Mouse (Mus musculus) heart, embryonic 12.5 days (tissue): ENCODE data around the gene Wnt3a. TPM values are rescaled to one million over a fixed set of nuclear protein-coding genes. Genes with fewer than 3 reads are reported as not detected.

Experiments used
- ATAC-seq: fragments of 200-750 bp; cut with Nextera tagmentation; 2 replicates; pipeline ENCODE4 v1.8.0; 2017; ENCODE audit warnings: moderate TSS enrichment, moderate library complexity; ENCODE audit not compliant: insufficient number of reproducible peaks, low FRiP score
- H3K27ac ChIP-seq: fragments of 300-500 bp; sonication (generic); 2 replicates; pipeline ENCODE4 v1.5.1; 2016; ENCODE audit warnings: mild to moderate bottlenecking, moderate library complexity; ENCODE audit not compliant: poor library complexity, severe bottlenecking
- H3K27me3 ChIP-seq: fragments of 300-500 bp; sonication (generic); replicated peaks from 2 replicates; pipeline ENCODE4 v1.6.1; 2016; ENCODE audit warnings: mild to moderate bottlenecking, moderate library complexity
- H3K36me3 ChIP-seq: fragments of 300-500 bp; sonication (generic); 2 replicates; pipeline ENCODE4 v1.6.1; 2016; ENCODE audit warnings: mild to moderate bottlenecking, moderate library complexity
- H3K4me1 ChIP-seq: fragments of 300-500 bp; sonication (generic); replicated peaks from 2 replicates; pipeline ENCODE4 v1.6.1; 2016; ENCODE audit warnings: mild to moderate bottlenecking
- H3K4me2 ChIP-seq: fragments of 300-500 bp; sonication (generic); 2 replicates; pipeline ENCODE4 v1.6.1; 2016; ENCODE audit warnings: mild to moderate bottlenecking, moderate library complexity
- H3K4me3 ChIP-seq: fragments of 300-500 bp; sonication (generic); 2 replicates; pipeline ENCODE4 v1.5.1; 2016; ENCODE audit warnings: mild to moderate bottlenecking
- H3K9ac ChIP-seq: fragments of 300-500 bp; sonication (generic); 2 replicates; pipeline ENCODE4 v1.6.1; 2016; ENCODE audit warnings: mild to moderate bottlenecking, moderate library complexity
- H3K9me3 ChIP-seq: fragments of 300-500 bp; sonication (generic); replicated peaks from 2 replicates; pipeline ENCODE4 v1.6.1; 2016; ENCODE audit warnings: mild to moderate bottlenecking, moderate library complexity
- WGBS: fragments of 180-500 bp; shearing (Covaris S2); methylation state at CpG from one replicate; pipeline ENCODE4 v1.1.7; 2016; 5-methylcytosine and 5-hydroxymethylcytosine counted together
- polyA plus RNA-seq: library from polyadenylated mRNA; unstranded; fragments of >200 nt; fragmentation: Nextera tagmentation; extraction: Ambion mirVana; gene quantifications from 2 replicates; pipeline ENCODE4 v1.2.1, GENCODE M21; 2016

The Wnt3a gene
- polyA plus RNA-seq, 1 experiment from 2014 or later = 0.08 TPM

GRCm38 (mm10) chr11:59289706-59290105 is 846 bp downstream of the Wnt3a start:
- no peak for ATAC-seq
- Histone ChIP-seq H3K4me2 (no peak overlapping the region), H3K27me3 (peaks cover 98% of the 10 kb centered on the region), H3K9me3 (no peaks in the 10 kb centered on the region), H3K4me3 (no peak overlapping the region; the same call in 1 of the 2 replicates), H3K36me3 (no peaks in the 10 kb centered on the region), H3K27ac (no peak overlapping the region), H3K4me1 (peaks cover 7% of the 10 kb centered on the region), H3K9ac (no peak overlapping the region)
- WGBS = 1% methylated on average over 25 of the region's 25 CpGs

GRCm38 (mm10) chr11:59284146-59284545 is 6.4 kb downstream of the Wnt3a start:
- Histone ChIP-seq H3K4me1 (no peaks in the 10 kb centered on the region), H3K4me2 (no peak overlapping the region), H3K9me3 (no peaks in the 10 kb centered on the region)

GRCm38 (mm10) chr11:59282933-59283332 is 7.6 kb downstream of the Wnt3a start:
- peaks cover 96% of the 10 kb centered on the region for H3K27me3 ChIP-seq
- H3K4me1 ChIP-seq = no peaks in the 10 kb centered on the region
- H3K4me2 ChIP-seq = no peak overlapping the region
- WGBS = 60% methylated on average over 10 of the region's 10 CpGs
- H3K9ac ChIP-seq = no peak overlapping the region
- H3K36me3 ChIP-seq = no peaks in the 10 kb centered on the region
- ATAC-seq = 0 out of 2 replicates have a peak, but pooled peaks have one; percentile 6
- H3K9me3 ChIP-seq = no peaks in the 10 kb centered on the region
- H3K4me3 ChIP-seq = no peak overlapping the region
- no peak overlapping the region for H3K27ac ChIP-seq

More at GRCm38 (mm10) chr11:59284146-59284545, 6.4 kb downstream of the Wnt3a start:
- H3K27me3 ChIP-seq = peaks cover 100% of the 10 kb centered on the region
- no peak overlapping the region for H3K4me3 ChIP-seq
- no peak overlapping the region for H3K27ac ChIP-seq
- no peaks in the 10 kb centered on the region for H3K36me3 ChIP-seq
- no peak overlapping the region for H3K9ac ChIP-seq
- no peak for ATAC-seq
- 15% methylated on average over 14 of the region's 14 CpGs for whole genome bisulfite sequencing

- ATAC-seq = no peak
- H3K9ac ChIP-seq = no peak overlapping the region
- H3K36me3 ChIP-seq = no peaks in the 10 kb centered on the region
- peaks cover 92% of the 10 kb centered on the region for H3K27me3 ChIP-seq
- WGBS = 51% methylated on average over 5 of the region's 5 CpGs
- no peak overlapping the region for H3K27ac ChIP-seq
- no peaks in the 10 kb centered on the region for H3K4me1 ChIP-seq
- no peak overlapping the region for H3K4me2 ChIP-seq
- no peak overlapping the region for H3K4me3 ChIP-seq
- H3K9me3 ChIP-seq = no peaks in the 10 kb centered on the region
Measured at GRCm38 (mm10) chr11:59282111-59282510, 8.4 kb downstream of the Wnt3a start.

GRCm38 (mm10) chr11:59278047-59278446 is 12.5 kb downstream of the Wnt3a start:
- Histone ChIP-seq H3K27me3 (peaks cover 87% of the 10 kb centered on the region), H3K27ac (no peak overlapping the region), H3K9ac (no peak overlapping the region), H3K9me3 (no peaks in the 10 kb centered on the region), H3K4me3 (no peak overlapping the region), H3K4me2 (no peak overlapping the region), H3K36me3 (no peaks in the 10 kb centered on the region), H3K4me1 (no peaks in the 10 kb centered on the region)
- 66% methylated on average over 4 of the region's 4 CpGs for WGBS
- no peak for ATAC-seq

- no peak for ATAC-seq
- Histone ChIP-seq H3K27ac (no peak overlapping the region), H3K27me3 (peaks cover 86% of the 10 kb centered on the region), H3K9ac (no peak overlapping the region), H3K36me3 (no peaks in the 10 kb centered on the region), H3K4me3 (no peak overlapping the region), H3K4me2 (no peak overlapping the region), H3K4me1 (no peaks in the 10 kb centered on the region), H3K9me3 (no peaks in the 10 kb centered on the region)
- WGBS = 21% methylated on average over 2 of the region's 2 CpGs
Measured at GRCm38 (mm10) chr11:59276877-59277276, 13.7 kb downstream of the Wnt3a start.

GRCm38 (mm10) chr11:59274184-59274583 is 16.4 kb downstream of the Wnt3a start:
- 59% methylated on average over 3 of the region's 3 CpGs for WGBS
- no peak overlapping the region for H3K27ac ChIP-seq
- no peak overlapping the region for H3K4me2 ChIP-seq
- no peak overlapping the region for H3K4me3 ChIP-seq
- H3K9me3 ChIP-seq = no peaks in the 10 kb centered on the region
- no peaks in the 10 kb centered on the region for H3K36me3 ChIP-seq
- H3K4me1 ChIP-seq = no peaks in the 10 kb centered on the region
- peaks cover 59% of the 10 kb centered on the region for H3K27me3 ChIP-seq
- no peak for ATAC-seq
- no peak overlapping the region for H3K9ac ChIP-seq

GRCm38 (mm10) chr11:59266727-59267126 is 23.8 kb downstream of the Wnt3a start:
- Histone ChIP-seq H3K36me3 (no peaks in the 10 kb centered on the region), H3K4me2 (no peak overlapping the region), H3K27me3 (peaks cover 59% of the 10 kb centered on the region), H3K9me3 (peaks cover 4% of the 10 kb centered on the region; the same call in 1 of the 2 replicates), H3K4me1 (no peaks in the 10 kb centered on the region), H3K9ac (no peak overlapping the region), H3K27ac (no peak overlapping the region), H3K4me3 (no peak overlapping the region)
- ATAC-seq = no peak
- WGBS = 23% methylated on average over 6 of the region's 6 CpGs

- H3K9me3 ChIP-seq = peaks cover 4% of the 10 kb centered on the region; the same call in 1 of the 2 replicates
- H3K4me1 ChIP-seq = no peaks in the 10 kb centered on the region
- 59% methylated on average over 8 of the region's 8 CpGs for WGBS
- H3K27ac ChIP-seq = no peak overlapping the region
- no peak overlapping the region for H3K9ac ChIP-seq
- H3K4me3 ChIP-seq = no peak overlapping the region
- H3K4me2 ChIP-seq = no peak overlapping the region
- no peak for ATAC-seq
- peaks cover 62% of the 10 kb centered on the region for H3K27me3 ChIP-seq
- H3K36me3 ChIP-seq = no peaks in the 10 kb centered on the region
Measured at GRCm38 (mm10) chr11:59265154-59265813, 25.3 kb downstream of the Wnt3a start.

- Histone ChIP-seq H3K4me3 (peak overlapping the region; percentile 57), H3K4me1 (no peaks in the 10 kb centered on the region), H3K9me3 (peaks cover 4% of the 10 kb centered on the region; the same call in 1 of the 2 replicates), H3K36me3 (no peaks in the 10 kb centered on the region), H3K4me2 (peak overlapping the region; percentile 94), H3K27me3 (peaks cover 68% of the 10 kb centered on the region), H3K9ac (peak overlapping the region; percentile 68), H3K27ac (no peak overlapping the region)
- no peak for ATAC-seq
- WGBS = 6% methylated on average over 8 of the region's 8 CpGs
Measured at GRCm38 (mm10) chr11:59264593-59264992, 26.0 kb downstream of the Wnt3a start.

- Histone ChIP-seq H3K36me3 (no peaks in the 10 kb centered on the region), H3K4me1 (no peaks in the 10 kb centered on the region), H3K27ac (no peak overlapping the region), H3K27me3 (peaks cover 69% of the 10 kb centered on the region), H3K4me2 (peak overlapping the region; percentile 94), H3K4me3 (peak overlapping the region; percentile 57), H3K9ac (peak overlapping the region; percentile 68), H3K9me3 (peaks cover 4% of the 10 kb centered on the region; the same call in 1 of the 2 replicates)
- peak; percentile 70; the same call in 1 of the 2 replicates for ATAC-seq
- WGBS = under 1% methylated on average over 56 of the region's 56 CpGs
Measured at GRCm38 (mm10) chr11:59263870-59264563, 26.5 kb downstream of the Wnt3a start.
